Mouse (Mus musculus): ENCODE data around the gene Gpc6. TPM values are rescaled to one million over a fixed set of nuclear protein-coding genes. Genes with fewer than 3 reads are reported as not detected.

Gene Gpc6
- polyA plus RNA-seq, 1 experiment from 2014 or later, result 34.9 TPM

DNA sequence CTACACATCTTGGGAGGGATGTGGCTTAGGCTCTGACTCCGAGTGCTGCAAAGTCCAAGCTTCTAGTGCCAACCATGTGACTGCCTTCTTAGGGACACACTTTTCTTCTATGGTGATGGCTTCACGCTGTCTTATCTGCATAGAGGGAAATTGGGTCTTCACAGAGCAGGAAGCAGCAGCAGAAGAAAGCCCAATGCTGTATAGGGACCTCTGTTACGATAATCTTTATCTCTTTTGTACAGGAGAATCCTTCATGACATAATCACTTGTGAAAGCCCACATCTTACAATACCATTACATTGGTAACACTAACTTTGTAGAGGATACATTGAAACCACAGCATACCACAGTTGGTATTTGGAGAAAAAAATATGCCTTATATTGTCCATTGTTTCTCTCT, 472.1 kb downstream of the Gpc6 start:
- no peak for ATAC-seq (replicated peaks; ENCODE audit: insufficient number of reproducible peaks, low FRiP score, low TSS enrichment, low read depth)
- no peak overlapping the region for H3K27ac ChIP-seq (replicated peaks; ENCODE audit: low read depth, low read length)
- H3K27me3 ChIP-seq (ENCODE audit: control insufficient read depth, insufficient read depth, low read length), result no peaks in the 10 kb centered on the region
- H3K36me3 ChIP-seq (replicated peaks; ENCODE audit: control insufficient read depth, insufficient read depth, low read depth, low read length), result no peaks in the 10 kb centered on the region
- 91% methylated on average over 3 of the region's 3 CpGs for WGBS
- H3K4me1 ChIP-seq (ENCODE audit: control insufficient read depth, insufficient read depth, low read length), result no peaks in the 10 kb centered on the region
- DNase-seq (ENCODE audit: low spot score), result no peak
- no peaks in the 10 kb centered on the region for H3K9me3 ChIP-seq (replicated peaks; ENCODE audit: control insufficient read depth, low read length)
- H3K4me3 ChIP-seq (ENCODE audit: low read depth, low read length), result no peak overlapping the region
- H3K9ac ChIP-seq (replicated peaks; ENCODE audit: low read length), result no peak overlapping the region
- H3K4me2 ChIP-seq (ENCODE audit: low read depth, low read length), result no peak overlapping the region

DNA sequence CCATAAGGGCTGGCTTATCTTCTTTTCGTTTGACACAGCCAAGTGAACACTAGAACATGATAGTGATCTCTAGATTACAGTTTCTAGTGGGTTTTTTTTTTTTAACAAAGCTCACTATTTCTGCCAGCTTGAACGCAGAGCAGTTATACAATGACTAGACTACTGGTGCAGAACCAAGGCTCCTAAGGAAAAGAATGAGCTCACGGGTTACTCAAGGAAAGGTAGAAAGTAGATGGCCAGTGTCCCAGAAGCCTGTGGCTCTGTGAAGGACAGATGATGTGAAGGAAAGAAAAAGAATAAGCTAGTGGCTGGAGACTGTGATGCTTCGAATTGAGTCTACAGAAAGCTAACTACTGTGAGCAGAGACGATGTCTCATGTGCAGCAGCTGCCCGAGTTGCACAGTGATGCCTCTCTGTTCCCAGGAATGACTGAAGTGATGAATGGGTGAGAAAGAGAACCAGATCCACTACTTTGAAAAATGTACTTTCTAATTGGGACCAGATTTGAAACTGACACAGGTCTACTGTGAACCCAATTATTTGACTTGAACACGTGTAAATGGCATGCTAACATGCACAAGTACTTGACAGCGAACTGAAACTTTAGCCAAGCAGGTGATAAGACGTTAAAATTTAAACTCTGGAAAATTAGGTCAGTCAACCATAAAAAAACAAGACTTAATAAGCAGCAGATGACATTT, 482.9 kb downstream of the Gpc6 start:
- Histone ChIP-seq H3K4me2 (ENCODE audit: low read depth, low read length) (no peak overlapping the region), H3K4me3 (ENCODE audit: low read depth, low read length) (no peak overlapping the region), H3K27me3 (ENCODE audit: control insufficient read depth, insufficient read depth, low read length) (no peaks in the 10 kb centered on the region), H3K36me3 (replicated peaks; ENCODE audit: control insufficient read depth, insufficient read depth, low read depth, low read length) (no peaks in the 10 kb centered on the region), H3K27ac (replicated peaks; ENCODE audit: low read depth, low read length) (no peak overlapping the region), H3K9me3 (replicated peaks; ENCODE audit: control insufficient read depth, low read length) (no peaks in the 10 kb centered on the region), H3K4me1 (ENCODE audit: control insufficient read depth, insufficient read depth, low read length) (no peaks in the 10 kb centered on the region), H3K9ac (replicated peaks; ENCODE audit: low read length) (no peak overlapping the region)
- 56% methylated on average over 9 of the region's 9 CpGs for WGBS
- DNase-seq (ENCODE audit: low spot score) (peak; percentile 68), ATAC-seq (replicated peaks; ENCODE audit: insufficient number of reproducible peaks, low FRiP score, low TSS enrichment, low read depth) (no peak; the same call in 1 of the 2 replicates)

DNA sequence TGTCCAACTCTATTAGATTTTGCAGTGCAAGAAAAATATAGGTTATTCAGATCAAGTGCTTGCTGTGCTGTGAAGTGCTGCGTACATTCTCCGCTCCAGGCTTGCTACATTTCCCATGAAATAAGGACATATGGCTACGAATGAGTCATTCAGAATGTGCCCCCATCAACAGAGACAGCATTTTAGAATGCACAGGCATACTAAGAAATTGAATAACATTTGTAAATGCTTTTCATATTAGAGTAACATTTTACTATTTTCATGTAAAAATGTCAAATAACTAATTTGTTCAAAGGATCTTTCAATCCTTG, 483.4 kb downstream of the Gpc6 start:
- H3K4me1 ChIP-seq (ENCODE audit: control insufficient read depth, insufficient read depth, low read length), result no peaks in the 10 kb centered on the region
- no peaks in the 10 kb centered on the region for H3K36me3 ChIP-seq (replicated peaks; ENCODE audit: control insufficient read depth, insufficient read depth, low read depth, low read length)
- 61% methylated on average over 3 of the region's 3 CpGs for WGBS
- H3K4me2 ChIP-seq (ENCODE audit: low read depth, low read length), result no peak overlapping the region
- DNase-seq (ENCODE audit: low spot score), result no peak
- H3K9me3 ChIP-seq (replicated peaks; ENCODE audit: control insufficient read depth, low read length), result no peaks in the 10 kb centered on the region
- H3K27ac ChIP-seq (replicated peaks; ENCODE audit: low read depth, low read length), result no peak overlapping the region
- H3K9ac ChIP-seq (replicated peaks; ENCODE audit: low read length), result no peak overlapping the region
- no peaks in the 10 kb centered on the region for H3K27me3 ChIP-seq (ENCODE audit: control insufficient read depth, insufficient read depth, low read length)
- no peak; the same call in 1 of the 2 replicates for ATAC-seq (replicated peaks; ENCODE audit: insufficient number of reproducible peaks, low FRiP score, low TSS enrichment, low read depth)
- H3K4me3 ChIP-seq (ENCODE audit: low read depth, low read length), result no peak overlapping the region

DNA sequence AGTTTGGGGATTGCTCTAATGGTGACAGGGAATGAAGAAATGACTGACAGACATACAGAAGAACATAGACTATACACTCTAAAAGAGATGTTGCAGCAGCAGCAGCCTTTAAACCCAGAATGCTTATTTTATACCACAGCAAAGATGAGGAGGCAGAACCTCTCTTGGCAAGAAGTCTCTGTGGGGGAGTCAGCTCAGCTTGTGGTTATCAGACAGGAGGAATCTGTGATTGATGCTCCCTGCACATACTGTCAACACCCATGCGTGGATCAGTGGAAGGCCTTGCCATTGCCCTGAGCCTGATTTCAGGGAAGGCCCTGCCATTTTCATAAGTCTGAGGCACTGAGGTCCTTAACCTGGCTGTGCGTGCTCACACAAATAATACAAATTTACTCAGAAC, 484.7 kb downstream of the Gpc6 start:
- no peak overlapping the region for H3K9ac ChIP-seq (replicated peaks; ENCODE audit: low read length)
- WGBS, result 91% methylated on average over 2 of the region's 2 CpGs
- no peaks in the 10 kb centered on the region for H3K9me3 ChIP-seq (replicated peaks; ENCODE audit: control insufficient read depth, low read length)
- no peaks in the 10 kb centered on the region for H3K27me3 ChIP-seq (ENCODE audit: control insufficient read depth, insufficient read depth, low read length)
- H3K4me2 ChIP-seq (ENCODE audit: low read depth, low read length), result no peak overlapping the region
- H3K4me3 ChIP-seq (ENCODE audit: low read depth, low read length), result no peak overlapping the region
- H3K27ac ChIP-seq (replicated peaks; ENCODE audit: low read depth, low read length), result no peak overlapping the region
- no peak for DNase-seq (ENCODE audit: low spot score)
- no peaks in the 10 kb centered on the region for H3K4me1 ChIP-seq (ENCODE audit: control insufficient read depth, insufficient read depth, low read length)
- no peak for ATAC-seq (replicated peaks; ENCODE audit: insufficient number of reproducible peaks, low FRiP score, low TSS enrichment, low read depth)
- no peaks in the 10 kb centered on the region for H3K36me3 ChIP-seq (replicated peaks; ENCODE audit: control insufficient read depth, insufficient read depth, low read depth, low read length)

DNA sequence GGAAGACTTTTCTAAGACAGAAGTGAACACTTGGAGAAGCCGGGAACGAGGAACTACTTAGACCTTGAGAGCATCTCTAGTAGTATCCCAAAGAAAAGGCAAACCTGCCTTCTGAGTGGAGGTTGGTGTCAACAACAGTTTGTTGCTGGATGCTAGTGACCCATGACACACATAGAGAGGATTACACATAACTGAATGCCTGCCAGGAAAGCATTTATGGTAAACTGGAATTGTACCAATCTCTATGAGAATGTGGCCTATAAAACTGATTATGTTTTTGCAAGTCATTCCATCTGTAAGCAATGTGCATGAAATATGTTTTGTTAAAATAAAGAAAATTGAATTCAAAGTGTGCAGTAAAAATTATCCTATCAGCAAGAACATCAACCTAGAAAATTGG, 485.4 kb downstream of the Gpc6 start:
- no peak for ATAC-seq (replicated peaks; ENCODE audit: insufficient number of reproducible peaks, low FRiP score, low TSS enrichment, low read depth)
- H3K9me3 ChIP-seq (replicated peaks; ENCODE audit: control insufficient read depth, low read length), result no peaks in the 10 kb centered on the region

DNA sequence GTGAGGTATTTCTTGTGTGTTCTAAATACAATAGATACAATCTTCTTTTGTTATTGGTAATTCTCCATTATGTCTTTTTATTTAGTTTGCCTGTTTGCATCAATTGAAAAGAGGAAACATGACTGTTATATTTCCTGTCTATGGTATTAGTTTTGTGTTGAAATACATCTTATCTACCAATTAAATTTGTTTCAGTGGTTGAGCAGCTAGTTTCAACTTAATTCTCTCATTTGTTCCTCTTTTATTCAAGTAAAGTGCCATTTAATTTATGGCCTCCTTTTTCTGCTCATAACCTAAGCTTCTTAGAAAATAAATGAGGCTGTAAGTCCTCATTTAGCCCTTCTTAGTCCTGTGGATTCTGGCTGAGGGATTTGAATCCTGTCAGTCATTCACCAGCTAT, 489.9 kb downstream of the Gpc6 start:
- DNase-seq (ENCODE audit: low spot score) (no peak), ATAC-seq (replicated peaks; ENCODE audit: insufficient number of reproducible peaks, low FRiP score, low TSS enrichment, low read depth) (no peak)
- Histone ChIP-seq H3K27ac (replicated peaks; ENCODE audit: low read depth, low read length) (no peak overlapping the region), H3K4me1 (ENCODE audit: control insufficient read depth, insufficient read depth, low read length) (no peaks in the 10 kb centered on the region), H3K27me3 (ENCODE audit: control insufficient read depth, insufficient read depth, low read length) (no peaks in the 10 kb centered on the region), H3K9me3 (replicated peaks; ENCODE audit: control insufficient read depth, low read length) (no peaks in the 10 kb centered on the region), H3K4me3 (ENCODE audit: low read depth, low read length) (no peak overlapping the region), H3K9ac (replicated peaks; ENCODE audit: low read length) (no peak overlapping the region), H3K36me3 (replicated peaks; ENCODE audit: control insufficient read depth, insufficient read depth, low read depth, low read length) (no peaks in the 10 kb centered on the region), H3K4me2 (ENCODE audit: low read depth, low read length) (no peak overlapping the region)

More for the DNA sequence above, 485.4 kb downstream of the Gpc6 start:
- DNase-seq (ENCODE audit: low spot score), result no peak
- Histone ChIP-seq H3K9ac (replicated peaks; ENCODE audit: low read length) (no peak overlapping the region), H3K4me1 (ENCODE audit: control insufficient read depth, insufficient read depth, low read length) (no peaks in the 10 kb centered on the region), H3K27ac (replicated peaks; ENCODE audit: low read depth, low read length) (no peak overlapping the region), H3K27me3 (ENCODE audit: control insufficient read depth, insufficient read depth, low read length) (no peaks in the 10 kb centered on the region), H3K4me3 (ENCODE audit: low read depth, low read length) (no peak overlapping the region), H3K4me2 (ENCODE audit: low read depth, low read length) (no peak overlapping the region), H3K36me3 (replicated peaks; ENCODE audit: control insufficient read depth, insufficient read depth, low read depth, low read length) (no peaks in the 10 kb centered on the region)
- WGBS, result 98% methylated on average over 2 of the region's 2 CpGs

DNA sequence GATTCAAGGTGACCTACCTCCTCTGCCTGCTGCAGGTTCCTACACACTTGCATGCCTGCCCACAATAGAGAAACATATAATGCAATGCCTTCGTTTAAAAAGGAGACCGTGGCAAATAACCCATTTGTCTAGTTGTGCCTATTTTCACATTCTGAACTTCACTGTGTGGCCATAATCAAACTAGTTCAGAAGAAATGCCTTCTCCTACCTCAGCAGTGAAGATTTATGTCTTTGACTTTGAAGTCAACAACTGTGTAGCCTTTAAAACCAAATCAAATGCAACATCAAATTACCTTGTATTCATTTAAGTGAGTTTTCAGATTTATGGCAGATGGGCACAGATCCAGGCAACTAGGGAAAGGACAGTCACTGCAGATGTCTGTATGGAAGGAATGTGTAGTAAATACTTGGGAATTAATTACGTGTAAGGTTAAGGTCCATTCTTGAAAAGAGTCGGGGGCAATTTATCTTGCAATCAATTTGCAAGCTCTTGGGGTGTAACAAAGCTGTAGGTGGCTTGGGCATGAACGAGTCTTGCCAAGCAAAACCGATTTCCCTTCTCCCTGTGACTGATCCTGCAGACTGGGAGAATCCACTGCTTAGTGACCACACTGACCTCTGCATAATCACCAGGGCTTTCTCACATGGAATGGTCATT, 494.6 kb downstream of the Gpc6 start:
- no peaks in the 10 kb centered on the region for H3K4me1 ChIP-seq (ENCODE audit: control insufficient read depth, insufficient read depth, low read length)
- H3K9ac ChIP-seq (replicated peaks; ENCODE audit: low read length), result no peak overlapping the region
- H3K9me3 ChIP-seq (replicated peaks; ENCODE audit: control insufficient read depth, low read length), result no peaks in the 10 kb centered on the region
- H3K27me3 ChIP-seq (ENCODE audit: control insufficient read depth, insufficient read depth, low read length), result no peaks in the 10 kb centered on the region
- H3K27ac ChIP-seq (replicated peaks; ENCODE audit: low read depth, low read length), result no peak overlapping the region
- H3K4me3 ChIP-seq (ENCODE audit: low read depth, low read length), result no peak overlapping the region
- H3K4me2 ChIP-seq (ENCODE audit: low read depth, low read length), result no peak overlapping the region
- ATAC-seq (replicated peaks; ENCODE audit: insufficient number of reproducible peaks, low FRiP score, low TSS enrichment, low read depth) (no peak), DNase-seq (ENCODE audit: low spot score) (no peak)
- H3K36me3 ChIP-seq (replicated peaks; ENCODE audit: control insufficient read depth, insufficient read depth, low read depth, low read length), result no peaks in the 10 kb centered on the region
- 82% methylated on average over 6 of the region's 6 CpGs for WGBS

DNA sequence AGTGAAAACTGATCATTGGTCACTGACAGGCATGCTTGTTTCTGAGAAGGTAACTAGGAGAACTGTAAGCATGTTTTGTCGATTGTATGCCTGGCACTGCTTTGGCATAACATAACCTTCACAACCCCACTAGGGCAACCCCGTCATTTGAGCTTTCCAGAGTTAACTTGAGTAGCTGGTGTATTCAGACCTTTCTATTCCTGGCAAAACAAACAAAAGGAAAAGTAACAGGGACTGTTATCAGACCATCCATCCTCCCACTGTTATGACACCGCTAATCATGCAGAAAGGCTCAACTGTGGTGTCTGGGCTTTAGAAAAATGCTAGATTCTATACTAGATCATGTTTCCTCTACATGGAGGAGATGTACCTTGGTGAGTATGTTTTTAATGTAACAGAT, 496.1 kb downstream of the Gpc6 start:
- no peak overlapping the region for H3K4me2 ChIP-seq (ENCODE audit: low read depth, low read length)
- H3K9ac ChIP-seq (replicated peaks; ENCODE audit: low read length), result no peak overlapping the region
- no peaks in the 10 kb centered on the region for H3K9me3 ChIP-seq (replicated peaks; ENCODE audit: control insufficient read depth, low read length)
- no peak overlapping the region for H3K27ac ChIP-seq (replicated peaks; ENCODE audit: low read depth, low read length)
- H3K36me3 ChIP-seq (replicated peaks; ENCODE audit: control insufficient read depth, insufficient read depth, low read depth, low read length), result no peaks in the 10 kb centered on the region
- DNase-seq (ENCODE audit: low spot score) (no peak), ATAC-seq (replicated peaks; ENCODE audit: insufficient number of reproducible peaks, low FRiP score, low TSS enrichment, low read depth) (no peak)
- H3K4me1 ChIP-seq (ENCODE audit: control insufficient read depth, insufficient read depth, low read length), result no peaks in the 10 kb centered on the region
- no peaks in the 10 kb centered on the region for H3K27me3 ChIP-seq (ENCODE audit: control insufficient read depth, insufficient read depth, low read length)
- 60% methylated on average over 3 of the region's 3 CpGs for WGBS
- no peak overlapping the region for H3K4me3 ChIP-seq (ENCODE audit: low read depth, low read length)

All from embryonic facial prominence, embryonic 11.5 days (tissue).